Mouse (Mus musculus): Measurements from ENCODE around the gene Sptbn1. TPM values are rescaled to one million over a fixed set of nuclear protein-coding genes. Genes with fewer than 3 reads are reported as not detected.

The Sptbn1 gene
- total and polyA plus RNA-seq, 3 experiments = 7.7 to 95.8 (median 84.1) TPM

DNA sequence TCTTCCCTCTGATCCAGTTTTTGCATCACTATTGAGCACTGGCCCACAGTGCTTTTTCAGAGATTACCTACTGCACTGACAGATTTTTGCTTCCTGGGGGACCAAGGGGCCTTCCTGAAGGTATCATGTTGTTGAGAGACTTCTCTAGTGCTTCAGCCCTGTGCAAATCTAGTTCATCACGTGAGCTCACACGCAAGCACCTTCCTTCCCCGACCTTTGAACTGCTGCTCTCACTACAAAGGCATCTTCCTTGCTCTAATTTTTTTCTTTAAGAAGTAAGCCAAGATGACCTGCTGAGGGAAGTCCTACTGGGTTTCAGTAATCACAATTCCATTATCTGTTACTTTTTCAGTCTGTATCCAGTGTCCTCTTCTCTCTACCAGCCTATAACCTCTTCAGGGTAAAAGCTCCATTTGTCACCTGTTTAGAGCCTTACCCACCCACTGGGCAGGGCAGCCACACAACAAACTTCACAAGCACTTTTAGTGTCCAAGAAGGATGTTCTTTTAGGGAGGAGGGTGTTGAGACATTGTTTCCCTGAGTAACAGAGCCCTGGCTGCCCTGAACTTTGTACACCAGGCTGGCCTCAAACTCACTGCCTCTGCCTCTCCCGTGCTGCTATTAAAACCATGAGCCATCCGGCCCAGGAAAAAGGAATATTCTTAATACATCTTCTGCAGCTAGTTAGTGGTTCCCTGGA, 103.3 kb downstream of the Sptbn1 start:
- DNase-seq (ENCODE audit: low spot score) = no peak
- Histone ChIP-seq H3K9me3 (replicated peaks) (no peaks in the 10 kb centered on the region), H3K4me3 (ENCODE audit: low read depth, low read length) (no peak overlapping the region), H3K27me3 (ENCODE audit: insufficient read depth, low read length) (no peaks in the 10 kb centered on the region), H3K4me1 (ENCODE audit: insufficient read depth, low read depth, low read length) (peaks cover 88% of the 10 kb centered on the region), H3K36me3 (replicated peaks) (peaks cover 18% of the 10 kb centered on the region)
- TF ChIP-seq GATA2 (IDR thresholded peaks at IDR 0.05; ENCODE audit: borderline replicate concordance, low read depth, low read length) (no peak), POLR2AphosphoS5 (IDR thresholded peaks at IDR 0.05; ENCODE audit: insufficient replicate concordance, low read depth, low read length) (no peak), CTCF (IDR thresholded peaks at IDR 0.05; ENCODE audit: low read depth, low read length) (no peak), GATA1 (IDR thresholded peaks at IDR 0.05; ENCODE audit: borderline replicate concordance, low read length) (no peak), TAL1 (conservative IDR thresholded peaks at IDR 0.05; ENCODE audit: low read depth, low read length) (no peak)
- ATAC-seq (ENCODE audit: extremely low read depth, insufficient number of reproducible peaks, low FRiP score, poor library complexity, severe bottlenecking) = no peak

DNA sequence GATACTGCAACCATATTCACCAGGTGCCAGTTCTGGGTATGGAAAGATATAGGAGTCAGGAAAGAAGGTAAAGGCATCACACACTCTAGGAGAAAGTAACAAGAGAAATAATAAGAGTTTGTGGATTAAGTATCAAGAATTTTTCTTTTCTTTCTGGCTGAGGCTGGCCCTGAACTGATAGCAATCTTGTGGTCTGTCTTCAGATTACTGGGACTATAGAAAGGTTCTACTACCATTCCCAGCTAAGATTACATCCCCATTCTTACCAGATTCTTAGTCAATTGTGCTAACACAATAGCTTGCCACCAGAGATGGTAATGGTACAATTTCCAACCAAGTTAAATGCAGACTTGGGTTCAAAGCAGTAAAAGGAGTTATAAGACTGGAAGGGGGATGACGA, 104.1 kb downstream of the Sptbn1 start:
- H3K4me3 ChIP-seq (ENCODE audit: low read depth, low read length) = no peak overlapping the region
- TF ChIP-seq GATA2 (IDR thresholded peaks at IDR 0.05; ENCODE audit: borderline replicate concordance, low read depth, low read length) (no peak), CTCF (IDR thresholded peaks at IDR 0.05; ENCODE audit: low read depth, low read length) (no peak), POLR2AphosphoS5 (IDR thresholded peaks at IDR 0.05; ENCODE audit: insufficient replicate concordance, low read depth, low read length) (no peak), TAL1 (conservative IDR thresholded peaks at IDR 0.05; ENCODE audit: low read depth, low read length) (no peak), GATA1 (IDR thresholded peaks at IDR 0.05; ENCODE audit: borderline replicate concordance, low read length) (no peak)
- peaks cover 25% of the 10 kb centered on the region for H3K36me3 ChIP-seq (replicated peaks)
- ATAC-seq (ENCODE audit: extremely low read depth, insufficient number of reproducible peaks, low FRiP score, poor library complexity, severe bottlenecking) (no peak), DNase-seq (ENCODE audit: low spot score) (no peak)
- H3K9me3 ChIP-seq (replicated peaks) = no peaks in the 10 kb centered on the region
- peaks cover 93% of the 10 kb centered on the region for H3K4me1 ChIP-seq (ENCODE audit: insufficient read depth, low read depth, low read length)
- H3K27me3 ChIP-seq (ENCODE audit: insufficient read depth, low read length) = no peaks in the 10 kb centered on the region

DNA sequence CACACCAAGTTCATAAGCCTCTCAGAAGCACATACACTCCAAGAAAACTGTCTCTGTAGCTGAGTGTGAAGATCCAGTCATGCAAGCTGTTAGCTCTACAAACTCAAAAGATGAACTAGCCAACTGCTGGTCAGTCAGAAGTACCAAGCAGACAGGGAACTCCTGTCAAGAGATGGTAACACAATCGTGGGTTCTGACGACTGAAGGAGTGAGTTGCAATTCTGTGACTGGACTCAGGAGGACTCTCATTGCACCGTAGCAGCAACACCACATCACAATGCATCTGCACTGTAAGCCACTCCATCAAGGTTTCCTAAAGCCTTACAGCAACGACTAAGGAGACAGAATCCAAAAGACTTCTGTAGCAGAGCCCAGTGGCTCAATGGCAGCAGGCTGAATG, 104.9 kb downstream of the Sptbn1 start:
- DNase-seq (ENCODE audit: low spot score) (no peak), ATAC-seq (ENCODE audit: extremely low read depth, insufficient number of reproducible peaks, low FRiP score, poor library complexity, severe bottlenecking) (no peak)
- Histone ChIP-seq H3K4me1 (ENCODE audit: insufficient read depth, low read depth, low read length) (peaks cover 93% of the 10 kb centered on the region), H3K9me3 (replicated peaks) (no peaks in the 10 kb centered on the region), H3K27me3 (ENCODE audit: insufficient read depth, low read length) (no peaks in the 10 kb centered on the region), H3K36me3 (replicated peaks) (peaks cover 23% of the 10 kb centered on the region), H3K4me3 (ENCODE audit: low read depth, low read length) (no peak overlapping the region)
- TF ChIP-seq POLR2AphosphoS5 (IDR thresholded peaks at IDR 0.05; ENCODE audit: insufficient replicate concordance, low read depth, low read length) (no peak), CTCF (IDR thresholded peaks at IDR 0.05; ENCODE audit: low read depth, low read length) (no peak), GATA2 (IDR thresholded peaks at IDR 0.05; ENCODE audit: borderline replicate concordance, low read depth, low read length) (no peak), GATA1 (IDR thresholded peaks at IDR 0.05; ENCODE audit: borderline replicate concordance, low read length) (no peak), TAL1 (conservative IDR thresholded peaks at IDR 0.05; ENCODE audit: low read depth, low read length) (no peak)

DNA sequence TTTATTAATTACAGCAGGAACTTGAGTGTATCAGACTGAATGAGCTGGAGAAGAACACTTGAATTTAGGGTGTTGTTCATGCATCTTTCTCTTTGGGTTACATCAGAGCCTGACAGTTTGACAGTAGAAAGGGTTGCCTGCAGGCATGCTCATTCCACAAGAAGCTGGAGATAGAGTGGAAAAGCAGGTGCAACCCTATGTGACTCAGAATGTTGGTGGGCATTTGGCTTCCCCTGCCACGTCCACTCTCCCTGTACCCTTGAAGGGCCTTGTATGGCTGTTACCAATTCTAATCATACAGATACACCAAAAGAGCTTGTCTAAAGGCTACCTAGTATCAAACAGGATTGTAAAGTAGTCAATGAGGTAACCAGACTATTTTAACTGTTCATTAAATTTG, 106.2 kb downstream of the Sptbn1 start:
- DNase-seq (ENCODE audit: low spot score) (no peak), ATAC-seq (ENCODE audit: extremely low read depth, insufficient number of reproducible peaks, low FRiP score, poor library complexity, severe bottlenecking) (no peak)
- no peak overlapping the region for H3K4me3 ChIP-seq (ENCODE audit: low read depth, low read length)
- H3K4me1 ChIP-seq (ENCODE audit: insufficient read depth, low read depth, low read length) = peaks cover 92% of the 10 kb centered on the region
- TF ChIP-seq GATA1 (IDR thresholded peaks at IDR 0.05; ENCODE audit: borderline replicate concordance, low read length) (no peak), TAL1 (conservative IDR thresholded peaks at IDR 0.05; ENCODE audit: low read depth, low read length) (no peak), GATA2 (IDR thresholded peaks at IDR 0.05; ENCODE audit: borderline replicate concordance, low read depth, low read length) (no peak), CTCF (IDR thresholded peaks at IDR 0.05; ENCODE audit: low read depth, low read length) (no peak), POLR2AphosphoS5 (IDR thresholded peaks at IDR 0.05; ENCODE audit: insufficient replicate concordance, low read depth, low read length) (no peak)
- peaks cover 25% of the 10 kb centered on the region for H3K36me3 ChIP-seq (replicated peaks)
- no peaks in the 10 kb centered on the region for H3K9me3 ChIP-seq (replicated peaks)
- no peaks in the 10 kb centered on the region for H3K27me3 ChIP-seq (ENCODE audit: insufficient read depth, low read length)

DNA sequence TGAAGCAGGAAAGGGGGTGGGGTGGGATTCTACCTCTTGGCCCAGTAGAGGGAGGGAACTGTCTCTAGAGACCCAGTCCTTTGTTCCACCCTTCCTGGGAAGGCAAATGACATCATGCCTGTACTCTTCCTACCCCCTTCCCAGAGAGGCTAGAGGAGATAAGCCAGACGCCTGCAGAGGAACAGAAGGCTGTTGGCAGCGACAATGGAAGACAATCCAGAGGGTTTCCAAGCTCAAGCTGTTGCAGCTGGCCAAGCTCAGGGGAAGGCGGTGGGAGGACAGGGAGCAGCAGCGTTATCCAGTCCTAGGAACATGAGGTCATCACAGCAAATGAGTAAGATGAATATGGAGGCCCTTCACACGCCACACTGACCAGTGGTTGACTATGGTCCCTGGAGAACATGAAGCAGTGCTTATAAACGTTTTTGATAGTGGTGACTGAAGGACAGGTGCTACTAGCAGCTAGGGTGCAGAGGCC, 106.8 kb downstream of the Sptbn1 start:
- peaks cover 91% of the 10 kb centered on the region for H3K4me1 ChIP-seq (ENCODE audit: insufficient read depth, low read depth, low read length)
- DNase-seq (ENCODE audit: low spot score) = no peak

DNA sequence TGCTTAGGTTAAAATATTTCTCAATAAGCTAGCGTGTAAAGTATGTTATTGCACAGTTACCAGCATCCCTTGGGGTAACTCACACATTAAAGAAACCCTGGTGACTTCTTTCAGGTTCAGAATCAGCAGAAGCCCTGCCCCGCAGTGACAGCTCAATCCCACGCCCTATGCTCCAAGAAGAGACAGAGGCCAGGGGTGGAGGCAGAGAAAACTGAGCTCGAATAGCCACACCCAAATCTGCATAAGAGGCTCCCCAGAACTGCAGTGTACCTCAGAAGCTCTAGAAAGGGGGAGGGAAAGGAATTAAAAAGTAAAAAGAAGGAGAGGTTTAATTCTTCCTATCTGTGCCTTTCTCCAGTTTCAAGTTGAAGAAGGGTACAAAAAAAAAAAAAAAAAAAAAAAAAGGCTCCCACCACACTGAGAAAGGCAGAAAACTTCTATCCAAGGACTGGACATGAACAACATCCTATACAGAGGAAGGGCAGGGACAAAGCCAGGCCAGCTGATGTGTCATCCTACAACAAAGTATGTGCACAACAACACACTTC, 107.3 kb downstream of the Sptbn1 start:
- Histone ChIP-seq H3K4me1 (ENCODE audit: insufficient read depth, low read depth, low read length) (peaks cover 93% of the 10 kb centered on the region), H3K36me3 (replicated peaks) (peaks cover 28% of the 10 kb centered on the region), H3K9me3 (replicated peaks) (no peaks in the 10 kb centered on the region), H3K4me3 (ENCODE audit: low read depth, low read length) (peak overlapping the region; percentile 32; the same call in 1 of the 2 replicates), H3K27me3 (ENCODE audit: insufficient read depth, low read length) (no peaks in the 10 kb centered on the region)
- peak; percentile 68 for ATAC-seq (ENCODE audit: extremely low read depth, insufficient number of reproducible peaks, low FRiP score, poor library complexity, severe bottlenecking)
- peak; percentile 23 for DNase-seq (ENCODE audit: low spot score)
- TF ChIP-seq GATA1 (IDR thresholded peaks at IDR 0.05; ENCODE audit: borderline replicate concordance, low read length) (no peak), POLR2AphosphoS5 (IDR thresholded peaks at IDR 0.05; ENCODE audit: insufficient replicate concordance, low read depth, low read length) (no peak), GATA2 (IDR thresholded peaks at IDR 0.05; ENCODE audit: borderline replicate concordance, low read depth, low read length) (no peak), TAL1 (conservative IDR thresholded peaks at IDR 0.05; ENCODE audit: low read depth, low read length) (no peak), CTCF (IDR thresholded peaks at IDR 0.05; ENCODE audit: low read depth, low read length) (no peak)

More for the DNA sequence above, 106.8 kb downstream of the Sptbn1 start:
- TF ChIP-seq GATA1 (IDR thresholded peaks at IDR 0.05; ENCODE audit: borderline replicate concordance, low read length) = no peak
- TF ChIP-seq GATA2 (IDR thresholded peaks at IDR 0.05; ENCODE audit: borderline replicate concordance, low read depth, low read length) = no peak
- TF ChIP-seq TAL1 (conservative IDR thresholded peaks at IDR 0.05; ENCODE audit: low read depth, low read length) = no peak
- no peak for TF ChIP-seq CTCF (IDR thresholded peaks at IDR 0.05; ENCODE audit: low read depth, low read length)
- no peak for TF ChIP-seq POLR2AphosphoS5 (IDR thresholded peaks at IDR 0.05; ENCODE audit: insufficient replicate concordance, low read depth, low read length)
- ATAC-seq (ENCODE audit: extremely low read depth, insufficient number of reproducible peaks, low FRiP score, poor library complexity, severe bottlenecking) = no peak
- H3K36me3 ChIP-seq (replicated peaks) = peaks cover 28% of the 10 kb centered on the region
- no peaks in the 10 kb centered on the region for H3K27me3 ChIP-seq (ENCODE audit: insufficient read depth, low read length)
- peak overlapping the region; percentile 32; the same call in 1 of the 2 replicates for H3K4me3 ChIP-seq (ENCODE audit: low read depth, low read length)
- no peaks in the 10 kb centered on the region for H3K9me3 ChIP-seq (replicated peaks)

Measured in G1E (cell line).